Mouse (Mus musculus) bone marrow, adult 2 months (tissue): ENCODE data around the gene Tada2b.

Experiments used
- CTCF ChIP-seq: fragments of 200-500 bp; IDR thresholded peaks from 2 replicates; pipeline ENCODE4 v1.5.1; 2011; ENCODE audit warnings: low read length, control low read depth; ENCODE audit not compliant: control insufficient read depth, insufficient read depth
- POLR2A ChIP-seq: fragments of 200-500 bp; IDR thresholded peaks from 2 replicates; pipeline ENCODE4 v1.6.1; 2011; ENCODE audit warnings: low read depth, mild to moderate bottlenecking, control low read depth, low read length, borderline replicate concordance; ENCODE audit not compliant: control insufficient read depth

DNA sequence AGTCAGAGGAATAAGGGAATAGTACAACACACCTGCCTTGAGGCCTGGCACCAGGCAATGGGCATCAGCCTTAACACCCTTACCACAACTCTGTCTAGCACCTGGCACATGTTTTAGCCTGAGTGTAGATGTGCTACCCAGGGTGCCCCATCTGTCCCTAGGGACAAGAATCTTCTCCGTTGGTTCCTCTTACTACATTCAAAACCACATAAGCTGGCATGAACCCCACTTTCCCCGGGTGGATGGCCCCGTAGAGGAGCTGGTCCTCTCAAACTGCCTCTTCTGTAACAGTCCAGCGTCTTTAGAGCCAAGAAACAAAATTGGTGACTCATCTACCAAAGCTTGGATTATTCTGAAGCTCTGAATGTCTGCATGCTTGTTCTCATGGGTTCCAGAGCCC is 3.7 kb downstream of the Tada2b start:
- TF ChIP-seq POLR2A (no peak), CTCF (no peak)
